Mouse (Mus musculus) G1E (cell line): ENCODE results near the gene B3galt2.

Experiments used
- CTCF ChIP-seq: IDR thresholded peaks from 2 replicates; pipeline ENCODE4 v1.5.1; 2012; ENCODE audit warnings: low read depth, low read length, inconsistent platforms, mixed read lengths
- POLR2AphosphoS5 ChIP-seq: IDR thresholded peaks from 2 replicates; pipeline ENCODE4 v1.6.1; 2012; ENCODE audit warnings: low read depth, low read length, inconsistent platforms; ENCODE audit not compliant: insufficient replicate concordance
- TAL1 ChIP-seq: conservative IDR thresholded peaks from 2 replicates; pipeline ENCODE4 v1.6.1; 2012; ENCODE audit warnings: low read depth, low read length, inconsistent platforms, mixed read lengths

- TF ChIP-seq CTCF = no peak
- TF ChIP-seq POLR2AphosphoS5 = no peak
- no peak for TF ChIP-seq TAL1
These were observed 27.6 kb upstream of the B3galt2 start for GRCm38 (mm10) chr1:143612901-143613300.
